Comparison of ENCODE assay signal across 10 mouse cellular contexts in the genomic region with DNA sequence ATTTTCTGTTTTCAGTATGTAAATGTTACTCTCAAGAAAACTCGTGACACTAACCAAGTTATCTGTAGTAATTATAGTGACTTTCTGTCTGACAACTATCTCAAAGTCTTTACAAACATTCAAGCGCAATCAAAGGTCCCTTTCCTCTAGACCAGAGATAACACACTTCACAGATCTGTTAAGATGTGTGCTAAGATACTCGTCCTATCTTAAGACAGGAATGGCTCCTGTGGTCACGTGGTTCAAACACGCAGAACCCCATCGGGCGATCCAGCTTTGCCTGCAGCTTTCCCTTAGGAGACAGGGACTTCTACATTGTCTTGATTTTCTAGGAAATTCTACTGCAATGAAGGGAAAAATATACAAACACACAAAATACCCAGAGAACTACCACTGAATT. TPM values are rescaled to one million over a fixed set of nuclear protein-coding genes. Genes with fewer than 3 reads are reported as not detected.
A peak's percentile ranks its signal among the peaks of the same experiment; 100 is the strongest.
DNase-seq lines count a peak whose midpoint lies in the region; ATAC-seq and TF ChIP-seq lines count a peak whose summit lies in the region.
"Had no signal": no experiment of that assay in that cellular context is flagged by ENCODE, and none has a peak within 500 bp of the region (broad histone marks: within the 10 kb centered on the region; RNA-seq: fewer than 3 reads in every experiment).

No protein-coding gene starts in this region.

- H3K9me3 ChIP-seq in hindbrain, embryonic 12.5 days (replicated peaks) = no peaks in the 10 kb centered on the region
- no peaks in the 10 kb centered on the region for H3K9me3 ChIP-seq in hindbrain, embryonic 11.5 days (ENCODE audit: control insufficient read depth, low read length)
- no peaks in the 10 kb centered on the region for H3K9me3 ChIP-seq in embryonic facial prominence, embryonic 10.5 days
- H3K9me3 ChIP-seq in intestine, embryonic 15.5 days = no peaks in the 10 kb centered on the region
- H3K9me3 ChIP-seq in midbrain, embryonic 15.5 days = no peaks in the 10 kb centered on the region

- no peak for DNase-seq in hindbrain, embryonic 11.5 days (ENCODE audit: low spot score)
- DNase-seq in embryonic facial prominence, embryonic 10.5 days (ENCODE audit: low spot score) = no peak
- no peak for DNase-seq in kidney, adult 9 months
- DNase-seq in left cerebral cortex, adult 2 months (ENCODE audit: extremely low spot score in 1 of 2, low spot score in 2 of 2) = no peak
- DNase-seq: adrenal gland, postnatal 10 days; cerebellum, adult 9-11 months; lung, adult 18-20 months had no signal

- intact Hi-C loops in left cerebral cortex, adult 2 months (cut with DNase I) = loop anchor here (2.0 to 5.0 kb wide), 3 partner anchors 104 to 236 kb away; no protein-coding TSS in a partner anchor

- no peak for ATAC-seq in hindbrain, embryonic 12.5 days (ENCODE audit: low FRiP score)
- no peak for ATAC-seq in hindbrain, embryonic 11.5 days (ENCODE audit: low FRiP score)
- no peak for ATAC-seq in intestine, embryonic 15.5 days
- no peak for ATAC-seq in midbrain, embryonic 15.5 days (replicated peaks)

- 92% methylated on average over 7 of the region's 7 CpGs for WGBS in hindbrain, embryonic 12.5 days
- 86% methylated on average over 7 of the region's 7 CpGs for WGBS in hindbrain, embryonic 11.5 days
- 85% methylated on average over 7 of the region's 7 CpGs for whole genome bisulfite sequencing in embryonic facial prominence, embryonic 10.5 days
- 61% methylated on average over 7 of the region's 7 CpGs for WGBS in intestine, embryonic 15.5 days
- WGBS in midbrain, embryonic 15.5 days = 82% methylated on average over 7 of the region's 7 CpGs

- no peak overlapping the region for H3K4me3 ChIP-seq in hindbrain, embryonic 12.5 days
- no peak overlapping the region for H3K4me3 ChIP-seq in hindbrain, embryonic 11.5 days (ENCODE audit: low read depth, low read length)
- peak overlapping the region; percentile 11; the same call in 1 of the 2 replicates for H3K4me3 ChIP-seq in embryonic facial prominence, embryonic 10.5 days
- no peak overlapping the region for H3K4me3 ChIP-seq in intestine, embryonic 15.5 days (replicated peaks)
- H3K4me3 ChIP-seq in midbrain, embryonic 15.5 days = no peak overlapping the region
- H3K4me3 ChIP-seq in left cerebral cortex, adult 2 months = no peak overlapping the region

- peaks cover 27% of the 10 kb centered on the region for H3K4me1 ChIP-seq in hindbrain, embryonic 12.5 days
- peaks cover 6% of the 10 kb centered on the region; the same call in 1 of the 2 replicates for H3K4me1 ChIP-seq in hindbrain, embryonic 11.5 days (replicated peaks; ENCODE audit: control insufficient read depth, insufficient read depth, low read length)
- H3K4me1 ChIP-seq in embryonic facial prominence, embryonic 10.5 days = peaks cover 38% of the 10 kb centered on the region
- peaks cover 11% of the 10 kb centered on the region; the same call in 1 of the 2 replicates for H3K4me1 ChIP-seq in intestine, embryonic 15.5 days (replicated peaks)
- peaks cover 37% of the 10 kb centered on the region for H3K4me1 ChIP-seq in midbrain, embryonic 15.5 days

- H3K27ac ChIP-seq in hindbrain, embryonic 12.5 days = no peak overlapping the region
- H3K27ac ChIP-seq in hindbrain, embryonic 11.5 days (ENCODE audit: low read depth, low read length) = no peak overlapping the region
- no peak overlapping the region for H3K27ac ChIP-seq in embryonic facial prominence, embryonic 10.5 days (replicated peaks)
- H3K27ac ChIP-seq in intestine, embryonic 15.5 days = no peak overlapping the region
- no peak overlapping the region for H3K27ac ChIP-seq in midbrain, embryonic 15.5 days
- no peak overlapping the region for H3K27ac ChIP-seq in left cerebral cortex, adult 2 months

- no peaks in the 10 kb centered on the region; the same call in 1 of the 2 replicates for H3K27me3 ChIP-seq in hindbrain, embryonic 12.5 days
- H3K27me3 ChIP-seq in hindbrain, embryonic 11.5 days (ENCODE audit: control insufficient read depth, insufficient read depth, low read length) = no peaks in the 10 kb centered on the region
- no peaks in the 10 kb centered on the region for H3K27me3 ChIP-seq in embryonic facial prominence, embryonic 10.5 days (replicated peaks; ENCODE audit: low read depth, poor library complexity, severe bottlenecking)
- no peaks in the 10 kb centered on the region for H3K27me3 ChIP-seq in intestine, embryonic 15.5 days (replicated peaks)
- H3K27me3 ChIP-seq in midbrain, embryonic 15.5 days (replicated peaks) = no peaks in the 10 kb centered on the region

- H3K4me2 ChIP-seq in hindbrain, embryonic 12.5 days (replicated peaks) = peak overlapping the region; percentile 59; the same call in 1 of the 2 replicates
- no peak overlapping the region for H3K4me2 ChIP-seq in hindbrain, embryonic 11.5 days (replicated peaks; ENCODE audit: low read depth, low read length)
- peak overlapping the region; percentile 23 for H3K4me2 ChIP-seq in intestine, embryonic 15.5 days (replicated peaks)
- H3K4me2 ChIP-seq in midbrain, embryonic 15.5 days = peak overlapping the region; percentile 76; the same call in 1 of the 2 replicates

- TF ChIP-seq CTCF in left cerebral cortex, adult 2 months (IDR thresholded peaks at IDR 0.05) = no peak

- no peaks in the 10 kb centered on the region for H3K36me3 ChIP-seq in hindbrain, embryonic 12.5 days
- H3K36me3 ChIP-seq in hindbrain, embryonic 11.5 days (ENCODE audit: control insufficient read depth, insufficient read depth, low read length) = no peaks in the 10 kb centered on the region
- no peaks in the 10 kb centered on the region for H3K36me3 ChIP-seq in embryonic facial prominence, embryonic 10.5 days (replicated peaks)
- H3K36me3 ChIP-seq in intestine, embryonic 15.5 days = no peaks in the 10 kb centered on the region
- H3K36me3 ChIP-seq in midbrain, embryonic 15.5 days (replicated peaks) = no peaks in the 10 kb centered on the region

- no peak overlapping the region for H3K9ac ChIP-seq in hindbrain, embryonic 12.5 days
- H3K9ac ChIP-seq in hindbrain, embryonic 11.5 days (ENCODE audit: low read depth, low read length) = no peak overlapping the region
- H3K9ac ChIP-seq in intestine, embryonic 15.5 days = no peak overlapping the region
- H3K9ac ChIP-seq in midbrain, embryonic 15.5 days = no peak overlapping the region

RNA-seq across cellular contexts. Expression of gene Tmem131, which starts 6.9 kb away (rescaled TPM):
- polyA plus RNA-seq in hindbrain, embryonic 12.5 days (2016; fragmentation: Nextera tagmentation; extraction: Ambion mirVana) = 18.2 and 21.1 TPM in 2 replicates
- 15.9 and 17.9 TPM in 2 replicates for polyA plus RNA-seq in hindbrain, embryonic 11.5 days (2014; fragmentation: Nextera tagmentation; extraction: Ambion mirVana)
- 14.0 and 14.4 TPM in 2 replicates for polyA plus RNA-seq in embryonic facial prominence, embryonic 10.5 days (2016; fragmentation: Nextera tagmentation; extraction: Ambion mirVana)
- polyA plus RNA-seq in intestine, embryonic 15.5 days (2015; fragmentation: Nextera tagmentation; extraction: Ambion mirVana) = 13.3 and 13.7 TPM in 2 replicates
- polyA plus RNA-seq in midbrain, embryonic 15.5 days (2015; fragmentation: Nextera tagmentation; extraction: Ambion mirVana) = 13.1 and 14.8 TPM in 2 replicates
- 10 to 100 TPM; 53.6 to 61.1 TPM for total RNA-seq in left cerebral cortex, adult 2 months (2021)
